Mouse (Mus musculus) embryonic facial prominence, embryonic 11.5 days (tissue): ENCODE data around the gene Hoxc4. TPM values are rescaled to one million over a fixed set of nuclear protein-coding genes. Genes with fewer than 3 reads are reported as not detected.
A peak's percentile ranks its signal among the peaks of the same experiment; 100 is the strongest.

ENCODE experiments used
- ATAC-seq: fragments of 200-750 bp; cut with Nextera tagmentation; replicated peaks from 2 replicates; pipeline ENCODE4 v1.8.0; 2017; ENCODE audit warnings: low read depth; ENCODE audit not compliant: insufficient number of reproducible peaks, low FRiP score, low TSS enrichment
- DNase-seq: peaks from one replicate; pipeline ENCODE4 v3.0.0-alpha.2; 2015; ENCODE audit warnings: low spot score
- H3K27ac ChIP-seq: fragments of 300-500 bp; sonication (generic); replicated peaks from 2 replicates; pipeline ENCODE4 v1.5.1; 2014; ENCODE audit warnings: mild to moderate bottlenecking, low read depth, low read length, control low read depth
- H3K27me3 ChIP-seq: fragments of 300-500 bp; sonication (generic); 2 replicates; pipeline ENCODE4 v1.6.1; 2014; ENCODE audit warnings: mild to moderate bottlenecking, low read length, moderate library complexity, mixed read lengths; ENCODE audit not compliant: control insufficient read depth, insufficient read depth
- H3K36me3 ChIP-seq: fragments of 300-500 bp; sonication (generic); replicated peaks from 2 replicates; pipeline ENCODE4 v1.6.1; 2014; ENCODE audit warnings: low read depth, mild to moderate bottlenecking, low read length, moderate library complexity, mixed read lengths; ENCODE audit not compliant: control insufficient read depth, insufficient read depth
- H3K4me1 ChIP-seq: fragments of 300-500 bp; sonication (generic); 2 replicates; pipeline ENCODE4 v1.6.1; 2014; ENCODE audit warnings: low read length, mixed read lengths; ENCODE audit not compliant: control insufficient read depth, insufficient read depth
- H3K4me2 ChIP-seq: fragments of 300-500 bp; sonication (generic); 2 replicates; pipeline ENCODE4 v1.6.1; 2014; ENCODE audit warnings: low read depth, mild to moderate bottlenecking, control low read depth, low read length, moderate library complexity
- H3K4me3 ChIP-seq: fragments of 300-500 bp; sonication (generic); 2 replicates; pipeline ENCODE4 v1.5.1; 2014; ENCODE audit warnings: low read depth, low read length, control low read depth
- H3K9ac ChIP-seq: fragments of 300-500 bp; sonication (generic); replicated peaks from 2 replicates; pipeline ENCODE4 v1.6.1; 2014; ENCODE audit warnings: mild to moderate bottlenecking, control low read depth, low read length
- H3K9me3 ChIP-seq: fragments of 300-500 bp; sonication (generic); replicated peaks from 2 replicates; pipeline ENCODE4 v1.6.1; 2016; ENCODE audit warnings: mild to moderate bottlenecking, low read length, inconsistent platforms, mixed read lengths; ENCODE audit not compliant: control insufficient read depth
- WGBS: fragments of 180-500 bp; shearing (Covaris S2); extraction: QIAGEN DNeasy Blood & Tissue Kit; methylation state at CpG from one replicate; pipeline ENCODE4 v1.1.7; 2014; 5-methylcytosine and 5-hydroxymethylcytosine counted together
- polyA plus RNA-seq: library from polyadenylated mRNA; unstranded; fragments of >200 nt; fragmentation: Nextera tagmentation; extraction: Ambion mirVana; gene quantifications from 2 replicates; pipeline ENCODE4 v1.2.1, GENCODE M21; 2014

The Hoxc4 gene
- polyA plus RNA-seq, 1 experiment from 2014 or later: 1.7 TPM

- no peak for ATAC-seq
- H3K27me3 ChIP-seq: peaks cover 97% of the 10 kb centered on the region
- H3K4me1 ChIP-seq: peaks cover 4% of the 10 kb centered on the region
- no peak overlapping the region for H3K4me3 ChIP-seq
- no peaks in the 10 kb centered on the region for H3K36me3 ChIP-seq
- H3K9ac ChIP-seq: no peak overlapping the region
- no peak overlapping the region for H3K4me2 ChIP-seq
- no peak for DNase-seq
- 1% methylated on average over 37 of the region's 37 CpGs for WGBS
- H3K27ac ChIP-seq: no peak overlapping the region
- no peaks in the 10 kb centered on the region for H3K9me3 ChIP-seq
Observed at GRCm38 (mm10) chr15:102976631-102977422, 41.9 kb upstream of the Hoxc4 start.

GRCm38 (mm10) chr15:102977423-102977974 is 41.2 kb upstream of the Hoxc4 start:
- Histone ChIP-seq H3K27ac (no peak overlapping the region), H3K9me3 (no peaks in the 10 kb centered on the region), H3K4me2 (no peak overlapping the region), H3K27me3 (peaks cover 97% of the 10 kb centered on the region), H3K36me3 (no peaks in the 10 kb centered on the region), H3K4me3 (no peak overlapping the region), H3K9ac (no peak overlapping the region), H3K4me1 (peaks cover 6% of the 10 kb centered on the region)
- DNase-seq (no peak), ATAC-seq (no peak)
- 1% methylated on average over 16 of the region's 16 CpGs for WGBS

GRCm38 (mm10) chr15:102978615-102979515 is 39.9 kb upstream of the Hoxc4 start:
- peaks cover 6% of the 10 kb centered on the region for H3K4me1 ChIP-seq
- peaks cover 96% of the 10 kb centered on the region for H3K27me3 ChIP-seq
- no peaks in the 10 kb centered on the region for H3K36me3 ChIP-seq
- no peak overlapping the region for H3K4me2 ChIP-seq
- ATAC-seq (no peak), DNase-seq (no peak)
- H3K4me3 ChIP-seq: no peak overlapping the region
- no peak overlapping the region for H3K9ac ChIP-seq
- WGBS: 1% methylated on average over 13 of the region's 13 CpGs
- no peaks in the 10 kb centered on the region for H3K9me3 ChIP-seq
- no peak overlapping the region for H3K27ac ChIP-seq

GRCm38 (mm10) chr15:102979936-102980335 is 38.8 kb upstream of the Hoxc4 start:
- WGBS: 0% methylated on average over 1 of the region's 1 CpGs

GRCm38 (mm10) chr15:102980352-102980751 is 38.4 kb upstream of the Hoxc4 start:
- WGBS: 2% methylated on average over 11 of the region's 11 CpGs
- DNase-seq (no peak), ATAC-seq (no peak)
- Histone ChIP-seq H3K4me2 (no peak overlapping the region), H3K4me3 (no peak overlapping the region), H3K27ac (no peak overlapping the region), H3K27me3 (peaks cover 96% of the 10 kb centered on the region), H3K9ac (no peak overlapping the region), H3K4me1 (peaks cover 6% of the 10 kb centered on the region), H3K36me3 (no peaks in the 10 kb centered on the region), H3K9me3 (no peaks in the 10 kb centered on the region)

More at GRCm38 (mm10) chr15:102979936-102980335, 38.8 kb upstream of the Hoxc4 start:
- H3K4me3 ChIP-seq: no peak overlapping the region
- peaks cover 96% of the 10 kb centered on the region for H3K27me3 ChIP-seq
- DNase-seq: no peak
- no peaks in the 10 kb centered on the region for H3K9me3 ChIP-seq
- no peak overlapping the region for H3K4me2 ChIP-seq
- H3K27ac ChIP-seq: no peak overlapping the region
- no peaks in the 10 kb centered on the region for H3K36me3 ChIP-seq
- peaks cover 6% of the 10 kb centered on the region for H3K4me1 ChIP-seq
- H3K9ac ChIP-seq: no peak overlapping the region
- ATAC-seq: no peak

- 0% methylated on average over 14 of the region's 14 CpGs for WGBS
- Histone ChIP-seq H3K36me3 (no peaks in the 10 kb centered on the region), H3K27ac (no peak overlapping the region), H3K9me3 (no peaks in the 10 kb centered on the region), H3K4me2 (no peak overlapping the region), H3K9ac (no peak overlapping the region), H3K4me3 (no peak overlapping the region), H3K27me3 (peaks cover 96% of the 10 kb centered on the region), H3K4me1 (peaks cover 6% of the 10 kb centered on the region)
- no peak for DNase-seq
- no peak for ATAC-seq
Observed at GRCm38 (mm10) chr15:102980912-102981311, 37.8 kb upstream of the Hoxc4 start.

GRCm38 (mm10) chr15:102981379-102982288 is 37.1 kb upstream of the Hoxc4 start:
- no peak overlapping the region for H3K27ac ChIP-seq
- DNase-seq: peak; percentile 76
- H3K4me1 ChIP-seq: peaks cover 6% of the 10 kb centered on the region
- H3K36me3 ChIP-seq: no peaks in the 10 kb centered on the region
- H3K27me3 ChIP-seq: peaks cover 96% of the 10 kb centered on the region
- peak overlapping the region; percentile 17 for H3K4me2 ChIP-seq
- ATAC-seq: no peak
- no peak overlapping the region for H3K9ac ChIP-seq
- peak overlapping the region; percentile 16; the same call in 1 of the 2 replicates for H3K4me3 ChIP-seq
- under 1% methylated on average over 88 of the region's 88 CpGs for WGBS
- H3K9me3 ChIP-seq: no peaks in the 10 kb centered on the region
